Mouse (Mus musculus) bone marrow macrophage, adult 2 months (primary cell): ENCODE measurements around the gene Rtl6.

ENCODE experiments used
- CTCF ChIP-seq: IDR thresholded peaks from 2 replicates; pipeline ENCODE4 v1.5.1; 2012; ENCODE audit warnings: low read depth, mild to moderate bottlenecking, low read length, moderate library complexity
- POLR2A ChIP-seq: IDR thresholded peaks from 2 replicates; pipeline ENCODE4 v1.6.1; 2012; ENCODE audit warnings: mild to moderate bottlenecking, low read depth, low read length, borderline replicate concordance

DNA sequence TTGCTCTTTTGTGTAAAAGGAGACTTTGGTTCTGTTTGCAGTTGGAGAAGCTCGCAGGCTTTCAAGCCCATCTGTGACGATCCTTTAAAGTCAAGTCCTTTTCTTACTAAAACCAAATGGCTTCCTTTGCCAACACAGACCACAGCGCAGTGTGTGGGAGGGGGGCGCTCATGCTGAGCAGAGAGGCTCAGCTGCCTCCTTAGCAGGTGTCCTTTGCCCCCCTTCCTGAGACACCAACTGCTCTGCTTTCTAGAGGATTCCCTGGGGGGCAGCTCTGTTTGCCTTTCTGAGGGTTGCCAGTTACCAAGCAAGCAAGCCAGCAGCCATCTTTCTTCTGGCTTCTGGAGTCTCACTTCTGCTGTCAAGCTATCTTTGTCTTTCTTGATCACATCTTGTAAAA, 19.4 kb upstream of the Rtl6 start:
- TF ChIP-seq CTCF (no peak), POLR2A (no peak)
